Mouse (Mus musculus): ENCODE measurements around the gene Dda1. TPM values are rescaled to one million over a fixed set of nuclear protein-coding genes. Genes with fewer than 3 reads are reported as not detected.
A peak's percentile ranks its signal among the peaks of the same experiment; 100 is the strongest.

Dda1 gene
- polyA plus RNA-seq, 1 experiment: 42.3 TPM

DNA sequence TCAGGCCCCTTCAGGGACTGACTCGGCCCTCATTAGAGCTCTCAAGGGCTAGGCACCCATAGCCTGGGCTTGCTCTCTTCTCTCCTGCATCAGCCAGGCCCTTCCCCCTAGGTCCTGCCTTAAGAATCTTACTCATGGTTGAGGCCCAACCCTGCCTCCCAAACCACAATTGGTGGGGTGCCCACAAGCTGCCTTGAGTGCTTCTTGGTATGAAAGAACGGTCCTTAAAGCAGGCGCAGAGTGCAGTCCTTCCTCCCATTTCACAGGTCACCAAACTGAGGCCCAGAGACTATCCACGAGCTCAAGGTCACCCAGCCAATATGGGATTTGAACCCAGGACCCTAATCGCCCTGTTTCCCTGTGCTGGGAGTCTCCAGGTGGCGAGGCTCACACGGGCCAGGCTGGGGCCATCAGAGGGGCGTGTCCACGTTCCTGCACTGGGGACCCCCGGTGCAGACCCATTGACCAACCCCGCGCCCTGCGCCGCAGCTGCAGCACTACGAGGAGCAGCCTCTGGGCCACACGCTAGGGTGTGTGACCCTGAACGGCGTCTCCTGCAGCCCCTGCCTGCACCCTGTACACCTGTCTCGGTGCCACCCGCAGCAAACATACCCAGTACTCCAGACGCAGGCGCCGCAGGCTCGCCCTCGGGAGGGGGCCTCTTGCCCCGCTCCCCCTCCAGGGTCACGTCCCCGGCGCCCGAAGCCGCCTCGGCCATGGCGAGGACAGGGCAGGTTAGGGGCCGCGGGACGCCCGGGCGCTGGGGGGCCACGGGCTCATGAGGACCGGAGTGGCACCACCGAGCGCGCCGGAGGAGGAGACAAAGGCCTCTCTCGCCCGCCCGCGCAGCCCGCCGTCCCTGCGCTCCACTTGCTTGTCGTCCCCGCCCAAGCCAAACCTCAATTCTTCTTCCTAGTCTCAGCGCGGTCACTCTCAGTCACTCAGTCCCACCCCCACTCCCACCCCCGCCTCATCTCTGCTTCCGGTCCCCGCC, 16.4 kb downstream of the Dda1 start, which contains the start of gene Ano8:
Gene Ano8 (minus strand): TSS at position 822 of the 994 bp plus-strand sequence.
- Histone ChIP-seq H3K4me1 (ENCODE audit: control insufficient read depth) (peaks cover 69% of the 10 kb centered on the region), H3K9me3 (ENCODE audit: control insufficient read depth, low read length) (no peaks in the 10 kb centered on the region), H3K36me3 (ENCODE audit: control insufficient read depth) (peaks cover 5% of the 10 kb centered on the region), H3K27me3 (ENCODE audit: control insufficient read depth) (peaks cover 3% of the 10 kb centered on the region), H3K4me3 (replicated peaks) (peak within 1 kb of the TSS; percentile 67)
- TF ChIP-seq GATA1 (IDR thresholded peaks at IDR 0.05; ENCODE audit: low read length) (no peak), TAL1 (IDR thresholded peaks at IDR 0.05; ENCODE audit: low read length) (no peak)

DNA sequence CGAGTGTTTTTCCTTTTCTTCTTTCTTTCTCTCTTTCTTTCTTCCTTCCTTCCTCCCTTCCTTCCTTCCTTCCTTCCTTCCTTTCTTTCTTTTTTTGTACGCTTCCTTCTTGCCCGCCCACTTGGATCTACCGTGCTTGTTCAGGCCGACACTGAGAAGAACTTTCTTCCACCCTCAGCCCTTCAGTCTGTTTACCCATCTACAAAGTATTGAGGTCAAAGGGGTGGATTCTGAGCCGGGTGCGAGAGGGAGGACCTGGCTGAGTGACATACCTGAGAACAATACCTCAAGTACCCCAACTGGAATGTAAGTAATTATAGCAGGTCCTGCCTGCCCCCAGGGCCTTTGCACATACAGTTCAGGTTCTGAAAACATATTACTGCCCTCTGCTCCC, 17.1 kb downstream of the Dda1 start:
- H3K4me3 ChIP-seq (replicated peaks): no peak overlapping the region
- TF ChIP-seq TAL1 (IDR thresholded peaks at IDR 0.05; ENCODE audit: low read length): no peak
- TF ChIP-seq GATA1 (IDR thresholded peaks at IDR 0.05; ENCODE audit: low read length): no peak
- H3K36me3 ChIP-seq (ENCODE audit: control insufficient read depth): peaks cover 11% of the 10 kb centered on the region
- H3K27me3 ChIP-seq (ENCODE audit: control insufficient read depth): peaks cover 3% of the 10 kb centered on the region; the same call in 1 of the 2 replicates
- no peaks in the 10 kb centered on the region for H3K9me3 ChIP-seq (ENCODE audit: control insufficient read depth, low read length)
- peaks cover 63% of the 10 kb centered on the region for H3K4me1 ChIP-seq (ENCODE audit: control insufficient read depth)

DNA sequence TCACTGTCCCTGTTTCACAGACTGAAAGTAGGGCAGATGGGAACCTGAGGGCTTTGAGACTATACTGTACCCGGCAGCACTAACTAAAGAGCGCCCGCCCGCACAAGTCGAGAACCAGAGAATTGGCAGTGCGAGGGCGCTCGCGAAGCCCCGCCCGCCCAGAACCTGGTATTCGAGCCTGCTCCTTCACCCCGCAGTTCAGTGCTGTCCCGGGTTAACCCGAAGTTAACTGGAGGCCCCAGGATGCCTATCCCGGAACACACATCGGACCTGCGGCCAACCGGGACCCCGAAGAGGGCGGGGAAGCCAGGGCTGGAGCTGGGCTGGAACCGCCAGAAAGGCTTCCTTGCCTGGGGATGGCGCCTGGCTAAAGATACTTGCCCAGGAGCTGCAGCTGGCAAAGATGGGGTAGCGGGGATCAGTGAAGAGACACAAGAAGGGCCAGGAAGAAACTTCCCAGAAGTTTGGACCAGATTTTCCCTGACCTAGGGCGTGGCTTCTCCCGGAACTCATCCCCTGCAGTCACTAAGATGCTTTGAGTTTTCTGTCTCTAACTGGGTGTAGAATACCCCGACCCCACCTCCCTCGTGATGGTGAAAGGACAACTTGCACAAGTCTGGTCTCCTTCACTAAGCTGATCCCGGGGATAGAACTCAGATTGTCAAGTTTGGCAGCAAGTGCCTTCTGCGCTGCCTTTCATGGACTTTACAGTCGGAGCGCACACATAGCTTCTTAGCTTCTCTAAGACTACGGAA, 18.9 kb downstream of the Dda1 start, which contains the start of gene Gtpbp3:
Gene Gtpbp3 (plus strand): TSS at position 413 of the 755 bp plus-strand sequence.
- TF ChIP-seq TAL1 (IDR thresholded peaks at IDR 0.05; ENCODE audit: low read length) (no peak), GATA1 (IDR thresholded peaks at IDR 0.05; ENCODE audit: low read length) (no peak)
- H3K4me3 ChIP-seq (replicated peaks): peak within 1 kb of the TSS; percentile 85
- peaks cover 64% of the 10 kb centered on the region for H3K4me1 ChIP-seq (ENCODE audit: control insufficient read depth)
- peaks cover 3% of the 10 kb centered on the region; the same call in 1 of the 2 replicates for H3K27me3 ChIP-seq (ENCODE audit: control insufficient read depth)
- H3K36me3 ChIP-seq (ENCODE audit: control insufficient read depth): peaks cover 28% of the 10 kb centered on the region
- H3K9me3 ChIP-seq (ENCODE audit: control insufficient read depth, low read length): no peaks in the 10 kb centered on the region

DNA sequence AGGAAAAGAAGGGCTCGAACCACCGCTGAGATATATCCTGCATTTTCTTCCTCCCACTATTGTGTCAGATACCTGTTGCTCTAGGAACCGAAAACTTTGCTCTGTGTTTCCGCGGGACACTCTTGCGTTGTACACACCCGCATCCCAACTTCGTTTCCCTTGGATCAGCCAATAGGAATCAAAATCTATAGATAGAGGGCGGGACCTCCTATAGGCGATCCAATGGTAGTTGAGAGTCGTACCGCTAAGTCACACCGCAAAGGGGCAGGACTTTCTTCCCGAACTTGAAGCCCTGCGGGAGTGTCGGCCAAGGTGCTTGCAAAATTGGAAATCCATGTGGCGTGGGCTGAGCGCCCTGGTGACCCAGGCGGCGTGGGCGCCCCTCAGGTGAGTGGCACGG, 19.5 kb downstream of the Dda1 start:
- Histone ChIP-seq H3K36me3 (ENCODE audit: control insufficient read depth) (peaks cover 32% of the 10 kb centered on the region), H3K9me3 (ENCODE audit: control insufficient read depth, low read length) (no peaks in the 10 kb centered on the region), H3K4me3 (replicated peaks) (peak overlapping the region; percentile 85), H3K4me1 (ENCODE audit: control insufficient read depth) (peaks cover 62% of the 10 kb centered on the region), H3K27me3 (ENCODE audit: control insufficient read depth) (peaks cover 3% of the 10 kb centered on the region; the same call in 1 of the 2 replicates)
- TF ChIP-seq GATA1 (IDR thresholded peaks at IDR 0.05; ENCODE audit: low read length) (no peak), TAL1 (IDR thresholded peaks at IDR 0.05; ENCODE audit: low read length) (no peak)

DNA sequence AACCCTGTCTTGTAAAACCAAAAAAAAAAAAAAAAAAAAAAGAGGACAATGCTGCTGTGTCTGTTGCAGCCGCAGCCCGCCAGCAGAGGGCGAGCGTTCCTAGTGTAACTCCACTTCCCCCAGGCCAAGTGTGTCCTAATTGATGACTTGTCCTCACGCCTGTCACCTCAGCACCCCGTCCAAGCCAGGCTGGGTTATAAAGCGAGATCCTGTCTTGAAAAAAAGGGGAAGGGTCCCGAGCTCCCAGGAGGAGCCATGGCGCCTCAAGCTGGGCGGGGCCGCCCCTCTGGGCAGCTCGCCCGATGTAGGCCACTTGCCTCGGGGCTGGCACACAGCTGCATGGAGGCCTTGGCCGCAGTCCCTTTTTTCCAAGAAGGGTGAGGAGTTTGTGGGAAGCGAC, 26.0 kb downstream of the Dda1 start:
- Histone ChIP-seq H3K27me3 (ENCODE audit: control insufficient read depth) (no peaks in the 10 kb centered on the region), H3K4me3 (replicated peaks) (no peak overlapping the region), H3K9me3 (ENCODE audit: control insufficient read depth, low read length) (no peaks in the 10 kb centered on the region), H3K36me3 (ENCODE audit: control insufficient read depth) (peaks cover 33% of the 10 kb centered on the region), H3K4me1 (ENCODE audit: control insufficient read depth) (peaks cover 11% of the 10 kb centered on the region)
- TF ChIP-seq GATA1 (IDR thresholded peaks at IDR 0.05; ENCODE audit: low read length) (no peak), TAL1 (IDR thresholded peaks at IDR 0.05; ENCODE audit: low read length) (no peak)

DNA sequence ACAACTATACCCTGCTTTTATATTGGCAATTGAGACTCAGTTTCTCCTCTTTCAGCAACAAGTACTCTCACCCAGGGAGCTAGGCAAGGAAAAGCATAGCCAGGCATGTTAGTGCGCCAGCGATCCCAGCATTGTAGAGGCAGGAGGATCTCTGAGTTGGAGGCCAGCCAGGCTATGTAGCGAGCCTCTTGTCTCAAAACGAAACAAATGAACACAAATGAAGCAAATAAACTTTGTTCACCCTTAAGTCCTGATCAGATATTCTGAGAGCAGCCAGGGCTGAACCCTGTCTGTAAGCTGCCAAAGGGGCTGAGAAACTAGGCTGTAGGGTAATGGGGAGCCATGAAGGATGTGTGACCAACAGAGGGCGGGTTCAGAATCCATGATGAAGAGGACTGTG, 26.8 kb downstream of the Dda1 start:
- H3K36me3 ChIP-seq (ENCODE audit: control insufficient read depth): peaks cover 27% of the 10 kb centered on the region
- H3K27me3 ChIP-seq (ENCODE audit: control insufficient read depth): no peaks in the 10 kb centered on the region
- TF ChIP-seq TAL1 (IDR thresholded peaks at IDR 0.05; ENCODE audit: low read length) (no peak), GATA1 (IDR thresholded peaks at IDR 0.05; ENCODE audit: low read length) (no peak)
- H3K4me1 ChIP-seq (ENCODE audit: control insufficient read depth): peaks cover 9% of the 10 kb centered on the region
- H3K9me3 ChIP-seq (ENCODE audit: control insufficient read depth, low read length): no peaks in the 10 kb centered on the region
- no peak overlapping the region for H3K4me3 ChIP-seq (replicated peaks)

DNA sequence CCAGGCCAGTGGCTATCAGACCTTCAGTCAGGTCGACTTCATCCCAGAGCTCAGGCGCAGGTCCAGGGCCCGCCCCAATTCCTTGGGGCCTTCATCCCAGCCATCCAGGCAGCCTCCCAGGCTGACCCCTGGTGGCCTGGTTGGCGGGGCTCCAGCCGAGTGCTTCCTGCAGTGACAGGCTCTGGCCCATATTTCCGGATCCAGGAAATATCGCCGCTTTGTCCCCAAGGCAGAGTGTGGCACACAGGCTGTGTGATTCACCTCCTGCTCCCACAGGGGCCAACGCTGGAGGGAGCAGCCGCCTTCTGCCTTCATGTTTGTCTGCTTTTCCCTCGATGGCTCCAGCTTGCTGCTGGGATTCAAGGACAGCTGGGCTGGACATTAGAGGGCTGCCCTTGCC, 27.5 kb downstream of the Dda1 start:
- no peaks in the 10 kb centered on the region for H3K27me3 ChIP-seq (ENCODE audit: control insufficient read depth)
- no peak overlapping the region for H3K4me3 ChIP-seq (replicated peaks)
- TF ChIP-seq GATA1 (IDR thresholded peaks at IDR 0.05; ENCODE audit: low read length): no peak
- no peak for TF ChIP-seq TAL1 (IDR thresholded peaks at IDR 0.05; ENCODE audit: low read length)
- H3K9me3 ChIP-seq (ENCODE audit: control insufficient read depth, low read length): no peaks in the 10 kb centered on the region
- H3K4me1 ChIP-seq (ENCODE audit: control insufficient read depth): peaks cover 9% of the 10 kb centered on the region
- H3K36me3 ChIP-seq (ENCODE audit: control insufficient read depth): peaks cover 21% of the 10 kb centered on the region

DNA sequence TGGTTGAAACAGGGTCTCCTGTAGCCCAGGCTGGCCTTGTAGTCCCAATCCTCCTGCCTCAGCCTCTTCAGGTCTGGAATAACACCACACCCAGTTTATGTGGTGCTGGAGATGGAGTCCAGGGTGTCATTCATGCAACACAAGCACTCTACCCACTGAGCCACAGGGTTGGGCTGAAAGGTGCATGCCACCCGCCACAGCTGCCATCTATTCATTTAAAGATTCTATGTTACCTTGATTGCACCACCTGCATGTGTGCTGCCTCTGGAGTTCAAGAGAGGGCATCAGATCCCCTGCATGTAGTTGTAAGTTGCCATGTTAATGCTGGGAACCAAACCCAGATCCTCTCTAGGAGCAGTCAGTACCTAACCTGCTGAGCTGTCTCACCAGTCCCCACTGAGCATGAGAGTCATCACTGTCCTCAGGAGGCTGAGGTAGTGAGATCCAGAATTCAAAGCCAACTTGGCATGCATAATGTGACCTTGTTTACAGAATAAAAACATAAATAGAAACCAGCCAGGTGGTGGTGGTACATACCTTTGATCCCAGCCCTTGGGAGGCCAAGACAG, 28.2 kb downstream of the Dda1 start:
- H3K27me3 ChIP-seq (ENCODE audit: control insufficient read depth): no peaks in the 10 kb centered on the region
- no peak for TF ChIP-seq GATA1 (IDR thresholded peaks at IDR 0.05; ENCODE audit: low read length)
- TF ChIP-seq TAL1 (IDR thresholded peaks at IDR 0.05; ENCODE audit: low read length): no peak

More for the DNA sequence above, 28.2 kb downstream of the Dda1 start:
- Histone ChIP-seq H3K4me3 (replicated peaks) (no peak overlapping the region), H3K9me3 (ENCODE audit: control insufficient read depth, low read length) (no peaks in the 10 kb centered on the region), H3K36me3 (ENCODE audit: control insufficient read depth) (peaks cover 14% of the 10 kb centered on the region), H3K4me1 (ENCODE audit: control insufficient read depth) (peaks cover 7% of the 10 kb centered on the region)

All from erythroblast, embryonic 14.5 days (primary cell).